Comparison of ENCODE assay signal across 14 mouse cellular contexts in the genomic region with DNA sequence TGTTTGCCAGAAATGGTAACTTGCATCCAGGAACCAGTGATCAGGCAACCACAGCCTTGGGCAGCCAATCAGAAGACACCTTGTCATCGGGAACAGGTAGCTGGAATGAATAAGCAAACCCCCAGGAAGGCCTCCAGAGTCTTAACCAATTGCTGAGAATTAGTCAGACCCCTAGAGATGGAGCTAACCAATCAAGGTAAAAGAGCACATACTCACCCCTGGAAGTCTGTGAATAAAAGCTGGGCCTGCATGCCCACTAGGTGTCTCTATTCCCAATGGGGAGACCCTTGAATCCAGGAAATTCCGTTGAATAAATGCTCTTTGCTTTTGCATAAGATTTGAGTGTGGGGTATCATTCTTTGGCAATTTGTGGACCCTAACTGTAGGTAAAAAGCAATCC. TPM values are rescaled to one million over a fixed set of nuclear protein-coding genes. Genes with fewer than 3 reads are reported as not detected.
DNase-seq lines count a peak whose midpoint lies in the region; ATAC-seq and TF ChIP-seq lines count a peak whose summit lies in the region.
"Had no signal": no experiment of that assay in that cellular context is flagged by ENCODE, and none has a peak within 500 bp of the region (broad histone marks: within the 10 kb centered on the region; RNA-seq: fewer than 3 reads in every experiment).

No protein-coding gene starts in this region.

- H3K4me2 ChIP-seq in liver, postnatal 0 days (ENCODE audit: low read depth, low read length): no peak overlapping the region
- H3K4me2 ChIP-seq: limb, embryonic 15.5 days; midbrain, embryonic 11.5 days had no signal

- peak; percentile 52 for TF ChIP-seq CTCF in gastrocnemius, adult 2 months (IDR thresholded peaks at IDR 0.05)
- TF ChIP-seq CTCF in liver, postnatal 0 days (IDR thresholded peaks at IDR 0.05; ENCODE audit: low read depth): peak; percentile 46

- no peaks in the 10 kb centered on the region for H3K36me3 ChIP-seq in liver, postnatal 0 days (replicated peaks; ENCODE audit: insufficient read depth, low read length)
- H3K36me3 ChIP-seq: hindbrain, embryonic 10.5 days; limb, embryonic 15.5 days had no signal

- no peaks in the 10 kb centered on the region for H3K27me3 ChIP-seq in liver, postnatal 0 days (ENCODE audit: insufficient read depth, low read length)
- H3K27me3 ChIP-seq: CH12.LX; limb, embryonic 15.5 days had no signal

- no peak overlapping the region for H3K4me3 ChIP-seq in gastrocnemius, adult 2 months
- no peak overlapping the region for H3K4me3 ChIP-seq in liver, postnatal 0 days (ENCODE audit: low read depth, low read length)
- H3K4me3 ChIP-seq: hindbrain, embryonic 10.5 days; limb, embryonic 15.5 days had no signal

- H3K27ac ChIP-seq in gastrocnemius, adult 2 months: no peak overlapping the region
- no peak overlapping the region for H3K27ac ChIP-seq in liver, postnatal 0 days (ENCODE audit: low read depth)
- H3K27ac ChIP-seq: hindbrain, embryonic 10.5 days; limb, embryonic 15.5 days had no signal

- H3K9ac ChIP-seq in liver, postnatal 0 days (replicated peaks): no peak overlapping the region
- H3K9ac ChIP-seq: limb, embryonic 15.5 days had no signal

- no peak for TF ChIP-seq EP300 in liver, postnatal 0 days (IDR thresholded peaks at IDR 0.05; ENCODE audit: low read depth)

- ATAC-seq in liver, postnatal 0 days: no peak

- intact Hi-C loops in gastrocnemius, adult 2 months (cut with DNase I): loop anchor here (5.0 kb wide), 1 partner anchor 177 kb away; no protein-coding TSS in a partner anchor

- DNase-seq in gastrocnemius, adult 2 months: no peak
- no peak for DNase-seq in gastrocnemius, adult 18-20 months (ENCODE audit: low spot score)
- DNase-seq in liver, postnatal 0 days: no peak
- DNase-seq in liver: no peak
- peak; percentile 55 for DNase-seq in WW6 (ENCODE audit: low read depth, low spot score)
- DNase-seq in lung, postnatal 36 days: peak; percentile 37
- DNase-seq in cerebellum, adult 11-12 months: no peak
- no peak for DNase-seq in ovary, postnatal 14 days (ENCODE audit: low spot score)
- DNase-seq: layer of hippocampus, adult 9-11 months had no signal

- H3K9me3 ChIP-seq in liver, postnatal 0 days (ENCODE audit: low read length): no peaks in the 10 kb centered on the region
- H3K9me3 ChIP-seq: hindbrain, embryonic 10.5 days; limb, embryonic 15.5 days had no signal

- peaks cover 6% of the 10 kb centered on the region; the same call in 1 of the 2 replicates for H3K4me1 ChIP-seq in liver, postnatal 0 days (ENCODE audit: insufficient read depth)

- WGBS in liver, postnatal 0 days (ENCODE audit: insufficient replicate concordance): 26% methylated on average over 2 of the region's 2 CpGs

RNA-seq across cellular contexts. Expression of a gene that starts 4.9 kb away (rescaled TPM):
- 10 to 100 TPM; 30.2 to 34.3 TPM for total RNA-seq in gastrocnemius, adult 2 months (2021)
- total RNA-seq in gastrocnemius, adult 18-20 months (2021): 10 to 100 TPM; 32.7 to 34.2 TPM
- 3.3 and 4.2 TPM in 2 replicates for polyA plus RNA-seq in liver, postnatal 0 days (2015; fragmentation: Nextera tagmentation; extraction: Ambion mirVana)

RNA-seq across cellular contexts. Expression of a gene that starts 5.4 kb away (rescaled TPM):
- total RNA-seq in gastrocnemius, adult 2 months (2021): 10 to 100 TPM; 23.7 to 24.1 TPM
- total RNA-seq in gastrocnemius, adult 18-20 months (2021): 10 to 100 TPM; 20.0 to 21.4 TPM
- polyA plus RNA-seq in liver, postnatal 0 days (2015; fragmentation: Nextera tagmentation; extraction: Ambion mirVana): 31.3 and 38.0 TPM in 2 replicates

RNA-seq across cellular contexts. Expression of a gene that starts 42.8 kb away (rescaled TPM):
- 1 to 10 TPM; 1.3 to 1.4 TPM for total RNA-seq in gastrocnemius, adult 2 months (2021)
- 1 to 10 TPM; 1.2 to 1.4 TPM for total RNA-seq in gastrocnemius, adult 18-20 months (2021)
- 0.99 and 1.4 TPM in 2 replicates for polyA plus RNA-seq in liver, postnatal 0 days (2015; fragmentation: Nextera tagmentation; extraction: Ambion mirVana)
- total RNA-seq: granulocyte monocyte progenitor cell, adult 5-6 weeks had no signal

Comparison
In these comparisons a context has a peak if more than half of its experiments do, and no peak if none do; other contexts are left out.
1. DNase-seq: peak in WW6 (single experiment) and lung, postnatal 36 days (single experiment); none in gastrocnemius, adult 2 months (single experiment), gastrocnemius, adult 18-20 months (single experiment), liver, postnatal 0 days (single experiment), liver (single experiment), cerebellum, adult 11-12 months (single experiment) and ovary, postnatal 14 days (single experiment).